Mouse (Mus musculus) cortical plate, adult 2 months (tissue): ENCODE data around the gene Esyt1.

Experiments
- CTCF ChIP-seq: fragments of 200-500 bp; IDR thresholded peaks from 2 replicates; pipeline ENCODE4 v1.5.1; 2011; ENCODE audit warnings: mild to moderate bottlenecking, control low read depth, low read length; ENCODE audit not compliant: insufficient read depth; ENCODE audit errors: extremely low read depth
- POLR2A ChIP-seq: fragments of 200-500 bp; IDR thresholded peaks from 2 replicates; pipeline ENCODE4 v1.6.1; 2011; ENCODE audit warnings: mild to moderate bottlenecking, low read length, control low read depth; ENCODE audit not compliant: insufficient read depth; ENCODE audit errors: extremely low read depth

GRCm38 (mm10) chr10:128494667-128495245, 30.9 kb downstream of the Esyt1 start:
- no peak for TF ChIP-seq CTCF
- TF ChIP-seq POLR2A: no peak
